In the genomic region with DNA sequence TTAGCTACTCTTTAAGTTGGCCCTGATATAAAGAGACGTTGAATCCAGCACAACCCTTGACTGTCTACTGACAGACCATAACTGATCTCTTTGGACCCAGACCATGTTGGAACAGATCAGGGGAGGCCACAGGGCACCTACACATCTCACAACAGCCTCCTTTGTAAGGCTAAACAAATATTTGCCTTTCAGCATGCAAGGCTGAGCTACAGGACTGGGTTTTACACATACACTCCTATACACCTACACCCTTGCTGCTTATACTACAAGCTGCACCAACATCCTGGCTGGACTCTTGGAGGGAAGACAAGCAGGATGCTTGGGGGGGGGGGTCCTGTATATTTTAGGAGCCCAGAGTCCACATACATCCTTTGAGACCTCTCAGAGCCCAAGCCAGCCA, we compare ENCODE assay signal across 31 mouse cellular contexts. TPM values are rescaled to one million over a fixed set of nuclear protein-coding genes. Genes with fewer than 3 reads are reported as not detected.
DNase-seq lines count a peak whose midpoint lies in the region; ATAC-seq lines count a peak whose summit lies in the region.
"Had no signal": no experiment of that assay in that cellular context is flagged by ENCODE, and none has a peak within 500 bp of the region (broad histone marks: within the 10 kb centered on the region; RNA-seq: fewer than 3 reads in every experiment).

No protein-coding gene starts in this region.

- H3K9ac ChIP-seq in liver, embryonic 15.5 days = no peak overlapping the region
- H3K9ac ChIP-seq in liver, embryonic 11.5 days (ENCODE audit: low read depth, low read length) = no peak overlapping the region
- no peak overlapping the region for H3K9ac ChIP-seq in limb, embryonic 15.5 days
- H3K9ac ChIP-seq: embryonic facial prominence, embryonic 12.5 days; forebrain, postnatal 0 days; heart, embryonic 13.5 days; hindbrain, embryonic 14.5 days had no signal

- DNase-seq in heart, adult 11 months = peak; percentile 74
- DNase-seq in heart, adult 18-20 months = no peak
- no peak for DNase-seq in liver, embryonic 11.5 days (ENCODE audit: low spot score)
- no peak for DNase-seq in lung, postnatal 4 days
- DNase-seq: adrenal gland, postnatal 10 days; adrenal gland, postnatal 36 days; B cell, adult 2 months; cerebellum, adult 18-20 months; cerebellum, adult 9-10 months; cerebellum, postnatal 14 days; forebrain, postnatal 0 days; gastrocnemius, adult 2 months; gastrocnemius, postnatal 14 days; heart, adult 2 months; heart, postnatal 14 days; heart, postnatal 4 days had no signal

- 56% methylated on average over 1 of the region's 1 CpGs for WGBS in liver, embryonic 15.5 days (ENCODE audit: insufficient replicate concordance)
- WGBS in liver, embryonic 11.5 days = 71% methylated on average over 1 of the region's 1 CpGs
- 67% methylated on average over 1 of the region's 1 CpGs for WGBS in limb, embryonic 15.5 days

- no peak overlapping the region for H3K4me2 ChIP-seq in liver, embryonic 15.5 days
- H3K4me2 ChIP-seq in liver, embryonic 11.5 days = no peak overlapping the region
- H3K4me2 ChIP-seq in limb, embryonic 15.5 days = no peak overlapping the region
- H3K4me2 ChIP-seq: embryonic facial prominence, embryonic 12.5 days; heart, embryonic 13.5 days; hindbrain, embryonic 14.5 days had no signal

- no peak overlapping the region for H3K4me3 ChIP-seq in liver, embryonic 15.5 days (replicated peaks)
- no peak overlapping the region for H3K4me3 ChIP-seq in liver, embryonic 11.5 days (ENCODE audit: low read depth, low read length)
- no peak overlapping the region for H3K4me3 ChIP-seq in limb, embryonic 15.5 days
- H3K4me3 ChIP-seq: embryonic facial prominence, embryonic 12.5 days; forebrain, embryonic 10.5 days; gastrocnemius, adult 2 months; heart, adult 2 months; heart, embryonic 10.5 days; heart, embryonic 13.5 days had no signal

- no peak overlapping the region for H3K27ac ChIP-seq in liver, embryonic 15.5 days (replicated peaks)
- H3K27ac ChIP-seq in liver, embryonic 11.5 days (ENCODE audit: low read depth, low read length) = no peak overlapping the region
- H3K27ac ChIP-seq in limb, embryonic 15.5 days = no peak overlapping the region
- H3K27ac ChIP-seq: embryonic facial prominence, embryonic 12.5 days; forebrain, embryonic 10.5 days; gastrocnemius, adult 2 months; heart, adult 2 months; heart, embryonic 10.5 days; heart, embryonic 13.5 days; hindbrain, embryonic 14.5 days; hindbrain, postnatal 0 days had no signal

- H3K36me3 ChIP-seq in liver, embryonic 15.5 days (replicated peaks) = no peaks in the 10 kb centered on the region
- H3K36me3 ChIP-seq in liver, embryonic 11.5 days (ENCODE audit: control insufficient read depth, insufficient read depth, low read length) = no peaks in the 10 kb centered on the region
- H3K36me3 ChIP-seq in limb, embryonic 15.5 days = no peaks in the 10 kb centered on the region
- H3K36me3 ChIP-seq: embryonic facial prominence, embryonic 12.5 days; forebrain, embryonic 10.5 days; G1E; heart, embryonic 10.5 days; heart, embryonic 13.5 days had no signal

- H3K27me3 ChIP-seq in liver, embryonic 15.5 days = 0 out of 2 replicates have a peak, but pooled peaks cover 4% of the 10 kb centered on the region
- no peaks in the 10 kb centered on the region for H3K27me3 ChIP-seq in liver, embryonic 11.5 days (replicated peaks; ENCODE audit: control insufficient read depth, insufficient read depth, low read length)
- no peaks in the 10 kb centered on the region for H3K27me3 ChIP-seq in limb, embryonic 15.5 days
- H3K27me3 ChIP-seq: CH12.LX; embryonic facial prominence, embryonic 12.5 days; heart, embryonic 13.5 days had no signal

- ATAC-seq in liver, embryonic 15.5 days (ENCODE audit: insufficient read depth) = peak; percentile 65
- no peak for ATAC-seq in liver, embryonic 11.5 days (replicated peaks; ENCODE audit: low FRiP score)
- ATAC-seq in limb, embryonic 15.5 days (ENCODE audit: insufficient number of reproducible peaks, low FRiP score, low TSS enrichment, low read depth) = peak; percentile 72; the same call in 1 of the 2 replicates
- ATAC-seq: forebrain, embryonic 14.5 days; forebrain, postnatal 0 days; hindbrain, postnatal 0 days; inflammation-experienced regulatory T-cells, adult 6 months; Patski had no signal

- H3K4me1 ChIP-seq in liver, embryonic 15.5 days (replicated peaks) = no peaks in the 10 kb centered on the region
- H3K4me1 ChIP-seq in liver, embryonic 11.5 days (replicated peaks; ENCODE audit: control insufficient read depth, insufficient read depth, low read length) = no peaks in the 10 kb centered on the region
- peaks cover 15% of the 10 kb centered on the region for H3K4me1 ChIP-seq in limb, embryonic 15.5 days
- H3K4me1 ChIP-seq: embryonic facial prominence, embryonic 12.5 days; heart, embryonic 10.5 days; heart, embryonic 13.5 days had no signal

- no peaks in the 10 kb centered on the region for H3K9me3 ChIP-seq in liver, embryonic 15.5 days (replicated peaks)
- H3K9me3 ChIP-seq in liver, embryonic 11.5 days (ENCODE audit: control insufficient read depth, low read length) = no peaks in the 10 kb centered on the region
- H3K9me3 ChIP-seq in limb, embryonic 15.5 days = no peaks in the 10 kb centered on the region
- H3K9me3 ChIP-seq: embryonic facial prominence, embryonic 12.5 days; forebrain, embryonic 10.5 days; G1E; heart, embryonic 10.5 days; heart, embryonic 13.5 days had no signal

RNA-seq across cellular contexts. Expression of a gene that starts 4.3 kb away (rescaled TPM):
- total RNA-seq in heart, adult 18-20 months (2021) = not detected
- polyA plus RNA-seq in liver, embryonic 15.5 days (2015; fragmentation: Nextera tagmentation; extraction: Ambion mirVana) = 1.1 and 1.7 TPM in 2 replicates
- polyA plus RNA-seq in liver, embryonic 11.5 days (2014; fragmentation: Nextera tagmentation; extraction: Ambion mirVana) = 0.69 and 0.96 TPM in 2 replicates
- 167 and 188 TPM in 2 replicates for polyA plus RNA-seq in limb, embryonic 15.5 days (2015; fragmentation: Nextera tagmentation; extraction: Ambion mirVana)
- total RNA-seq: CH12.LX; G1E; heart, adult 2 months had no signal
- polyA plus RNA-seq: forebrain, embryonic 10.5 days; G1E had no signal

RNA-seq across cellular contexts. Expression of a gene that starts 33.7 kb away (rescaled TPM):
- total RNA-seq in heart, adult 18-20 months (2021) = 10 to 100 TPM; 35.3 to 36.0 TPM
- 19.1 and 26.1 TPM in 2 replicates for polyA plus RNA-seq in liver, embryonic 15.5 days (2015; fragmentation: Nextera tagmentation; extraction: Ambion mirVana)
- 15.9 and 17.9 TPM in 2 replicates for polyA plus RNA-seq in liver, embryonic 11.5 days (2014; fragmentation: Nextera tagmentation; extraction: Ambion mirVana)
- 19.2 and 25.4 TPM in 2 replicates for polyA plus RNA-seq in limb, embryonic 15.5 days (2015; fragmentation: Nextera tagmentation; extraction: Ambion mirVana)

RNA-seq across cellular contexts. Expression of a gene that starts 52.7 kb away (rescaled TPM):
- not detected for total RNA-seq in heart, adult 18-20 months (2021)
- polyA plus RNA-seq in liver, embryonic 15.5 days (2015; fragmentation: Nextera tagmentation; extraction: Ambion mirVana) = 0.02 TPM in 1 of 2 replicates, not detected in the other
- 0.05 and 0.09 TPM in 2 replicates for polyA plus RNA-seq in liver, embryonic 11.5 days (2014; fragmentation: Nextera tagmentation; extraction: Ambion mirVana)
- 0.50 and 0.62 TPM in 2 replicates for polyA plus RNA-seq in limb, embryonic 15.5 days (2015; fragmentation: Nextera tagmentation; extraction: Ambion mirVana)
- total RNA-seq: adrenal gland, adult 18-20 months; adrenal gland, postnatal 10 days; adrenal gland, postnatal 36 days; CH12.LX; forebrain, postnatal 0 days; gastrocnemius, adult 2 months; gastrocnemius, postnatal 14 days; heart, adult 2 months; heart, postnatal 14 days; hindbrain, postnatal 0 days had no signal
- polyA plus RNA-seq: forebrain, embryonic 14.5 days; G1E; heart, adult 2 months; heart, embryonic 13.5 days; heart, embryonic 16.5 days; inflammation-experienced regulatory T-cells, adult 6 months; Patski had no signal

Comparison
In these comparisons a context has a peak if more than half of its experiments do, and no peak if none do; other contexts are left out.
1. RNA of a gene that starts 4.3 kb away (polyA plus RNA-seq): 167 to 188 TPM in limb, embryonic 15.5 days; 1.1 to 1.7 TPM in liver, embryonic 15.5 days and 0.69 to 0.96 TPM in liver, embryonic 11.5 days; every median in the first group is over 10 times any median in the second.